Mouse (Mus musculus): ENCODE measurements around the gene Nprl3.
"Not testable (repeated sequence)": the region's sequence is repeated elsewhere in the genome, so short reads cannot be mapped to it uniquely, and the experiment has no call there.

The Nprl3 gene

GRCm38 (mm10) chr11:32285031-32285775, 17.7 kb upstream of the Nprl3 start:
- in situ Hi-C loops (cut with MboI; ENCODE audit: low sequenced_read_pairs), result no loop called here

GRCm38 (mm10) chr11:32284582-32284981, 17.1 kb upstream of the Nprl3 start:
- in situ Hi-C loops (cut with MboI; ENCODE audit: low sequenced_read_pairs), result not testable (repeated sequence)

GRCm38 (mm10) chr11:32283091-32283777, 15.7 kb upstream of the Nprl3 start, which contains the start of gene Hba-a1:
Hba-a1 (plus strand) TSS chr11:32283511.
- in situ Hi-C loops (cut with MboI; ENCODE audit: low sequenced_read_pairs), result not testable (repeated sequence)

- in situ Hi-C loops (cut with MboI; ENCODE audit: low sequenced_read_pairs), result no loop called here
Observed at GRCm38 (mm10) chr11:32281416-32282144, 14.1 kb upstream of the Nprl3 start.

- in situ Hi-C loops (cut with MboI; ENCODE audit: low sequenced_read_pairs), result no loop called here
Observed at GRCm38 (mm10) chr11:32280646-32281045, 13.1 kb upstream of the Nprl3 start.

- in situ Hi-C loops (cut with MboI; ENCODE audit: low sequenced_read_pairs), result no loop called here
Observed at GRCm38 (mm10) chr11:32278458-32278957, 11.0 kb upstream of the Nprl3 start.

- in situ Hi-C loops (cut with MboI; ENCODE audit: low sequenced_read_pairs), result no loop called here
Observed at GRCm38 (mm10) chr11:32277736-32278457, 10.4 kb upstream of the Nprl3 start.

GRCm38 (mm10) chr11:32276347-32276746, 8.8 kb upstream of the Nprl3 start, which contains the start of gene Hba-x:
Hba-x (plus strand) TSS chr11:32276400.
- in situ Hi-C loops (cut with MboI; ENCODE audit: low sequenced_read_pairs), result no loop called here

GRCm38 (mm10) chr11:32271178-32271577, 3.7 kb upstream of the Nprl3 start:
- in situ Hi-C loops (cut with MboI; ENCODE audit: low sequenced_read_pairs), result no loop called here

- in situ Hi-C loops (cut with MboI; ENCODE audit: low sequenced_read_pairs), result no loop called here
Observed at GRCm38 (mm10) chr11:32268952-32269351, 1.4 kb upstream of the Nprl3 start.

GRCm38 (mm10) chr11:32267964-32268363, 457 bp upstream of the Nprl3 start:
- in situ Hi-C loops (cut with MboI; ENCODE audit: low sequenced_read_pairs), result no loop called here

GRCm38 (mm10) chr11:32266776-32267175, 731 bp downstream of the Nprl3 start:
- in situ Hi-C loops (cut with MboI; ENCODE audit: low sequenced_read_pairs), result no loop called here

GRCm38 (mm10) chr11:32266194-32266593, 1.3 kb downstream of the Nprl3 start:
- in situ Hi-C loops (cut with MboI; ENCODE audit: low sequenced_read_pairs), result no loop called here

- in situ Hi-C loops (cut with MboI; ENCODE audit: low sequenced_read_pairs), result no loop called here
Observed at GRCm38 (mm10) chr11:32265117-32265738, 2.3 kb downstream of the Nprl3 start.

GRCm38 (mm10) chr11:32262674-32263415, 4.7 kb downstream of the Nprl3 start:
- in situ Hi-C loops (cut with MboI; ENCODE audit: low sequenced_read_pairs), result no loop called here

- in situ Hi-C loops (cut with MboI; ENCODE audit: low sequenced_read_pairs), result no loop called here
Observed at GRCm38 (mm10) chr11:32256566-32256965, 10.9 kb downstream of the Nprl3 start.

- in situ Hi-C loops (cut with MboI; ENCODE audit: low sequenced_read_pairs), result no loop called here
Observed at GRCm38 (mm10) chr11:32256146-32256545, 11.4 kb downstream of the Nprl3 start.

GRCm38 (mm10) chr11:32253121-32253520, 14.4 kb downstream of the Nprl3 start:
- in situ Hi-C loops (cut with MboI; ENCODE audit: low sequenced_read_pairs), result no loop called here

Data from CH12F3 (cell line).